Mouse (Mus musculus): ENCODE results near the gene Dlg5.

Dlg5 gene

GRCm38 (mm10) chr14:24232641-24233633, 12.8 kb downstream of the Dlg5 start:
- DNase-seq = peak; percentile 80

GRCm38 (mm10) chr14:24228549-24228948, 17.2 kb downstream of the Dlg5 start:
- no peak for DNase-seq

- no peak for DNase-seq
Observed at GRCm38 (mm10) chr14:24227015-24227414, 18.7 kb downstream of the Dlg5 start.

- no peak for DNase-seq
Observed at GRCm38 (mm10) chr14:24226344-24226743, 19.4 kb downstream of the Dlg5 start.

GRCm38 (mm10) chr14:24222759-24223158, 23.0 kb downstream of the Dlg5 start:
- DNase-seq = no peak

GRCm38 (mm10) chr14:24222273-24222672, 23.4 kb downstream of the Dlg5 start:
- DNase-seq = no peak

GRCm38 (mm10) chr14:24217362-24217722, 28.4 kb downstream of the Dlg5 start:
- no peak for DNase-seq

GRCm38 (mm10) chr14:24216678-24217361, 28.9 kb downstream of the Dlg5 start:
- DNase-seq = peak; percentile 57

GRCm38 (mm10) chr14:24216064-24216463, 29.7 kb downstream of the Dlg5 start:
- DNase-seq = no peak

GRCm38 (mm10) chr14:24214436-24214835, 31.3 kb downstream of the Dlg5 start:
- no peak for DNase-seq

- no peak for DNase-seq
Observed at GRCm38 (mm10) chr14:24213336-24213735, 32.4 kb downstream of the Dlg5 start.

GRCm38 (mm10) chr14:24212861-24213260, 32.9 kb downstream of the Dlg5 start:
- DNase-seq = no peak

- DNase-seq = no peak
Observed at GRCm38 (mm10) chr14:24207360-24207752, 38.4 kb downstream of the Dlg5 start.

- DNase-seq = no peak
Observed at GRCm38 (mm10) chr14:24206736-24207359, 38.9 kb downstream of the Dlg5 start.

GRCm38 (mm10) chr14:24206314-24206713, 39.4 kb downstream of the Dlg5 start:
- no peak for DNase-seq

GRCm38 (mm10) chr14:24205281-24205871, 40.3 kb downstream of the Dlg5 start:
- DNase-seq = peak; percentile 84

GRCm38 (mm10) chr14:24203210-24203609, 42.5 kb downstream of the Dlg5 start:
- no peak for DNase-seq

- no peak for DNase-seq
Observed at GRCm38 (mm10) chr14:24200771-24201170, 44.9 kb downstream of the Dlg5 start.

GRCm38 (mm10) chr14:24199732-24200131, 46.0 kb downstream of the Dlg5 start:
- DNase-seq = no peak

- DNase-seq = peak; percentile 59
Observed at GRCm38 (mm10) chr14:24197865-24198264, 47.9 kb downstream of the Dlg5 start.

GRCm38 (mm10) chr14:24196947-24197346, 48.8 kb downstream of the Dlg5 start:
- no peak for DNase-seq

- DNase-seq = no peak
Observed at GRCm38 (mm10) chr14:24190131-24190530, 55.6 kb downstream of the Dlg5 start.

- no peak for DNase-seq
Observed at GRCm38 (mm10) chr14:24189598-24189997, 56.1 kb downstream of the Dlg5 start.

All from layer of hippocampus, adult 9-11 months (tissue).